Mouse (Mus musculus) stomach, postnatal 0 days (tissue): ENCODE measurements around the gene Glcci1. TPM values are rescaled to one million over a fixed set of nuclear protein-coding genes. Genes with fewer than 3 reads are reported as not detected.

Experiments
- ATAC-seq: fragments of 200-750 bp; cut with Nextera tagmentation; 2 replicates; pipeline ENCODE4 v1.8.0; 2017; ENCODE audit not compliant: low FRiP score, low TSS enrichment
- DNase-seq: peaks from one replicate; pipeline ENCODE4 v3.0.0-alpha.2; 2016; ENCODE audit warnings: low spot score
- H3K27ac ChIP-seq: fragments of 300-500 bp; sonication (generic); replicated peaks from 2 replicates; pipeline ENCODE4 v1.5.1; 2014; ENCODE audit warnings: mild to moderate bottlenecking, control low read depth
- H3K27me3 ChIP-seq: fragments of 300-500 bp; sonication (generic); 2 replicates; pipeline ENCODE4 v1.6.1; 2014; ENCODE audit warnings: low read length; ENCODE audit not compliant: control insufficient read depth, insufficient read depth
- H3K36me3 ChIP-seq: fragments of 300-500 bp; sonication (generic); 2 replicates; pipeline ENCODE4 v1.6.1; 2014; ENCODE audit warnings: low read length, mixed read lengths; ENCODE audit not compliant: control insufficient read depth, insufficient read depth
- H3K4me1 ChIP-seq: fragments of 300-500 bp; sonication (generic); replicated peaks from 2 replicates; pipeline ENCODE4 v1.6.1; 2014; ENCODE audit warnings: antibody characterized with exemption; ENCODE audit not compliant: control insufficient read depth, insufficient read depth
- H3K4me2 ChIP-seq: fragments of 300-500 bp; sonication (generic); replicated peaks from 2 replicates; pipeline ENCODE4 v1.6.1; 2014; ENCODE audit warnings: low read depth, mild to moderate bottlenecking, control low read depth, moderate library complexity
- H3K4me3 ChIP-seq: fragments of 300-500 bp; sonication (generic); 2 replicates; pipeline ENCODE4 v1.5.1; 2014; ENCODE audit warnings: low read depth, low read length, control low read depth
- H3K9ac ChIP-seq: fragments of 300-500 bp; sonication (generic); 2 replicates; pipeline ENCODE4 v1.6.1; 2014; ENCODE audit warnings: mild to moderate bottlenecking, low read length, control low read depth, mixed read lengths
- H3K9me3 ChIP-seq: fragments of 300-500 bp; sonication (generic); 2 replicates; pipeline ENCODE4 v1.6.1; 2016; ENCODE audit warnings: low read length; ENCODE audit not compliant: control insufficient read depth
- CTCF ChIP-seq: IDR thresholded peaks from 2 replicates; pipeline ENCODE4 v1.5.1; 2016; ENCODE audit warnings: antibody characterized with exemption, low read depth, mild to moderate bottlenecking, moderate library complexity
- EP300 ChIP-seq: optimal IDR thresholded peaks from 2 replicates; pipeline ENCODE3; 2016; ENCODE audit warnings: antibody characterized with exemption
- WGBS: fragments of 180-500 bp; shearing (Covaris S2); extraction: QIAGEN DNeasy Blood & Tissue Kit; methylation state at CpG from one replicate; pipeline ENCODE4 v1.1.7; 2014; 5-methylcytosine and 5-hydroxymethylcytosine counted together
- polyA plus RNA-seq: library from polyadenylated mRNA; unstranded; fragments of >200 nt; fragmentation: Nextera tagmentation; extraction: Ambion mirVana; gene quantifications from 2 replicates; pipeline ENCODE4 v1.2.1, GENCODE M21; 2015

Gene Glcci1
- polyA plus RNA-seq, 1 experiment from 2014 or later, result 4.1 TPM

GRCm38 (mm10) chr6:8631362-8631761, 122.0 kb downstream of the Glcci1 start:
- 89% methylated on average over 8 of the region's 8 CpGs for WGBS

GRCm38 (mm10) chr6:8631986-8632632, 122.7 kb downstream of the Glcci1 start:
- H3K4me1 ChIP-seq, result no peaks in the 10 kb centered on the region
- no peak for ATAC-seq
- WGBS, result 66% methylated on average over 5 of the region's 5 CpGs
- H3K9ac ChIP-seq, result no peak overlapping the region
- H3K27ac ChIP-seq, result no peak overlapping the region
- H3K27me3 ChIP-seq, result no peaks in the 10 kb centered on the region
- H3K36me3 ChIP-seq, result no peaks in the 10 kb centered on the region
- TF ChIP-seq EP300, result no peak
- no peak for TF ChIP-seq CTCF
- no peak for DNase-seq
- H3K4me3 ChIP-seq, result no peak overlapping the region
- no peaks in the 10 kb centered on the region for H3K9me3 ChIP-seq
- H3K4me2 ChIP-seq, result no peak overlapping the region

More at GRCm38 (mm10) chr6:8631362-8631761, 122.0 kb downstream of the Glcci1 start:
- no peak overlapping the region for H3K27ac ChIP-seq
- no peaks in the 10 kb centered on the region for H3K4me1 ChIP-seq
- no peak overlapping the region for H3K9ac ChIP-seq
- no peak overlapping the region for H3K4me2 ChIP-seq
- DNase-seq, result no peak
- TF ChIP-seq CTCF (no peak), EP300 (no peak)
- no peak overlapping the region for H3K4me3 ChIP-seq
- H3K9me3 ChIP-seq, result no peaks in the 10 kb centered on the region
- H3K36me3 ChIP-seq, result no peaks in the 10 kb centered on the region
- H3K27me3 ChIP-seq, result no peaks in the 10 kb centered on the region
- ATAC-seq, result no peak

GRCm38 (mm10) chr6:8632701-8633100, 123.3 kb downstream of the Glcci1 start:
- ATAC-seq, result no peak
- 94% methylated on average over 4 of the region's 4 CpGs for WGBS
- H3K27me3 ChIP-seq, result no peaks in the 10 kb centered on the region

DNA sequence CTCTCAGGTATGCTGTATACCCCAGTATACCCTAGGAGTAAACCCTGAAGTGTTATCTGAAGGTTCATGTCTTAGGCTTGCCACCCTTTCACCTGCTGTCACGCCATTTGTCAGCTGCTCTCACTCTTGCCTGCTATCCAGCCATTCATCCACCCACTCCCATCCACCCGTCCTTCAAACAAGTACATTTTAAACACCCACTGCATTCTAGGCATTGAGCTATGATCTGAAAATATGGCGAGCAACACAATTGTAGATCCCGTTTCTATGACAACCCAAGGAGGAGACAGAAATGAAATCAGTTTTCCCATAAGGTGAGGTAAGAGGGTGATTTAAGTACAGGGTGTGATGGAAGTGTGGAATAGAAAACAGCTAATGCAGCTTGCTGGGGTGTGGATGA, 128.7 kb downstream of the Glcci1 start:
- no peaks in the 10 kb centered on the region; the same call in 1 of the 2 replicates for H3K36me3 ChIP-seq
- no peak for DNase-seq
- no peak overlapping the region for H3K4me2 ChIP-seq
- H3K9ac ChIP-seq, result no peak overlapping the region
- no peaks in the 10 kb centered on the region for H3K4me1 ChIP-seq
- ATAC-seq, result no peak
- no peak overlapping the region for H3K4me3 ChIP-seq
- no peak overlapping the region for H3K27ac ChIP-seq
- H3K27me3 ChIP-seq, result no peaks in the 10 kb centered on the region
- no peak for TF ChIP-seq EP300
- TF ChIP-seq CTCF, result no peak
- 83% methylated on average over 4 of the region's 4 CpGs for WGBS
- H3K9me3 ChIP-seq, result no peaks in the 10 kb centered on the region

More at GRCm38 (mm10) chr6:8632701-8633100, 123.3 kb downstream of the Glcci1 start:
- Histone ChIP-seq H3K4me1 (no peaks in the 10 kb centered on the region), H3K4me2 (no peak overlapping the region), H3K4me3 (no peak overlapping the region), H3K36me3 (no peaks in the 10 kb centered on the region), H3K9ac (no peak overlapping the region), H3K27ac (no peak overlapping the region), H3K9me3 (no peaks in the 10 kb centered on the region)
- no peak for DNase-seq
- no peak for TF ChIP-seq EP300
- no peak for TF ChIP-seq CTCF

DNA sequence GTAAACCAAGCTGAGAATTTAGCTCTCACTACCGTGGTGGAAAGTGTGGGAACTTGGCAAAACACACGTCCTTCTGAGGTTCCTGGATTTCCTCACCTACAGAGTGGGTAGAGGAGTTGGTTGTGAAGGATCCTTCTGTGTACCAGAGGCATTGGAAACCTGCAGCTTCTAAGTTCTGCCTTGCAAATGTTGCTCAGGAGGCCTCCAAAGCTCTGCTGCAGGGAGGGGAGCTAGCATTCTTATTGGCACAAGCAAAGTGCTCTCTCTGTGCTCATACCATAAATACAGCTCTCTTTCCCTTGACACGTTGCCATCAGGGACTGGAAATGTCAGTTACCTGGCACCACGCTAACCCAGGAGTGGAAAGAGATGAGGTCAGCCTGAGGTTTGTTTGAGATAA, 129.5 kb downstream of the Glcci1 start:
- no peak for TF ChIP-seq EP300
- TF ChIP-seq CTCF, result no peak
- H3K4me2 ChIP-seq, result no peak overlapping the region
- no peak overlapping the region for H3K4me3 ChIP-seq
- ATAC-seq, result no peak
- H3K9ac ChIP-seq, result no peak overlapping the region
- no peak overlapping the region for H3K27ac ChIP-seq
- DNase-seq, result no peak
- H3K9me3 ChIP-seq, result no peaks in the 10 kb centered on the region
- no peaks in the 10 kb centered on the region for H3K27me3 ChIP-seq
- 67% methylated on average over 4 of the region's 4 CpGs for WGBS
- no peaks in the 10 kb centered on the region for H3K4me1 ChIP-seq
- no peaks in the 10 kb centered on the region; the same call in 1 of the 2 replicates for H3K36me3 ChIP-seq

- Histone ChIP-seq H3K4me1 (no peaks in the 10 kb centered on the region), H3K4me2 (no peak overlapping the region), H3K36me3 (no peaks in the 10 kb centered on the region; the same call in 1 of the 2 replicates), H3K9ac (no peak overlapping the region), H3K4me3 (no peak overlapping the region), H3K27me3 (no peaks in the 10 kb centered on the region), H3K27ac (no peak overlapping the region), H3K9me3 (no peaks in the 10 kb centered on the region)
- TF ChIP-seq EP300, result no peak
- TF ChIP-seq CTCF, result no peak
- ATAC-seq (no peak), DNase-seq (no peak)
- 77% methylated on average over 2 of the region's 2 CpGs for WGBS
Measured at GRCm38 (mm10) chr6:8639526-8639925, 130.1 kb downstream of the Glcci1 start.
